Mouse (Mus musculus): ENCODE results near the gene Fam131b. TPM values are rescaled to one million over a fixed set of nuclear protein-coding genes. Genes with fewer than 3 reads are reported as not detected.

Gene Fam131b
- total RNA-seq, 1 experiment: 1.3 TPM

DNA sequence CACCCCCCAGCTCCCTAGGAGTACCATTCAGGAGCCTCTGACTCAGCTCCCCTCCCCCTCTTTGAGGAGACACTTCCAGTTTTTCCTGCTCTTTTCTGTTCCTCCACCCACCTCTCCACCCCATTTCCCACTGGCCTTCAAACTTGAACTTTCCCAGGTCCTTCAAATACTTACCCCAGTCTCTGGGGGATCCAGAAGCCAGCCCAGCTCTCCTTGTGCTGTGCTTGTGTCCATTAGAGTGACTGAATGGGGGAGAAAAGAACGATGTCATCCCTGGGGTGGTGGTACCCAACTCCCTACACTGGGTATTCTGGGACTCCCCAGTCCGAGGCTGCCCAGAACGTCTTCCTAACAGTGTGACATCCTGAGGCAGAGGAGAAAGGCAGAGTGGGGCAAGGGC lies 47.6 kb upstream of the Fam131b start:
- in situ Hi-C loops (cut with MboI; ENCODE audit: low sequenced_read_pairs in 2 of 2, unreplicated experiment in 2 of 2): no loop called here
- Histone ChIP-seq H3K4me1 (ENCODE audit: control insufficient read depth in 2 of 2, insufficient read depth in 2 of 2, low read length in 2 of 2, poor library complexity in 1 of 2) (peaks cover 2 to 4% of the 10 kb centered on the region in 2 experiments; a peak in 2 of 4 replicates), H3K9me3 (ENCODE audit: control insufficient read depth, insufficient read depth, low read depth, low read length) (no peaks in the 10 kb centered on the region), H3K9ac (ENCODE audit: insufficient read depth, low read depth, low read length, poor library complexity, severe bottlenecking) (no peak overlapping the region), H3K36me3 (ENCODE audit: control insufficient read depth, insufficient read depth, low read length, poor library complexity, severe bottlenecking) (no peaks in the 10 kb centered on the region), H3K27ac (ENCODE audit: insufficient read depth, low read depth, low read length, poor library complexity, severe bottlenecking) (no peak overlapping the region), H3K4me3 (ENCODE audit: insufficient read depth in 1 of 2, low read depth in 1 of 2, low read length in 2 of 2, poor library complexity in 1 of 2, severe bottlenecking in 1 of 2) (no peak overlapping the region)
- TF ChIP-seq CHD2 (IDR thresholded peaks at IDR 0.05; ENCODE audit: low read depth, low read length) (no peak), MAFK (IDR thresholded peaks at IDR 0.05; ENCODE audit: insufficient read depth, low read depth, low read length) (no peak)
- DNase-seq (ENCODE audit: low read depth, low spot score): no peak

DNA sequence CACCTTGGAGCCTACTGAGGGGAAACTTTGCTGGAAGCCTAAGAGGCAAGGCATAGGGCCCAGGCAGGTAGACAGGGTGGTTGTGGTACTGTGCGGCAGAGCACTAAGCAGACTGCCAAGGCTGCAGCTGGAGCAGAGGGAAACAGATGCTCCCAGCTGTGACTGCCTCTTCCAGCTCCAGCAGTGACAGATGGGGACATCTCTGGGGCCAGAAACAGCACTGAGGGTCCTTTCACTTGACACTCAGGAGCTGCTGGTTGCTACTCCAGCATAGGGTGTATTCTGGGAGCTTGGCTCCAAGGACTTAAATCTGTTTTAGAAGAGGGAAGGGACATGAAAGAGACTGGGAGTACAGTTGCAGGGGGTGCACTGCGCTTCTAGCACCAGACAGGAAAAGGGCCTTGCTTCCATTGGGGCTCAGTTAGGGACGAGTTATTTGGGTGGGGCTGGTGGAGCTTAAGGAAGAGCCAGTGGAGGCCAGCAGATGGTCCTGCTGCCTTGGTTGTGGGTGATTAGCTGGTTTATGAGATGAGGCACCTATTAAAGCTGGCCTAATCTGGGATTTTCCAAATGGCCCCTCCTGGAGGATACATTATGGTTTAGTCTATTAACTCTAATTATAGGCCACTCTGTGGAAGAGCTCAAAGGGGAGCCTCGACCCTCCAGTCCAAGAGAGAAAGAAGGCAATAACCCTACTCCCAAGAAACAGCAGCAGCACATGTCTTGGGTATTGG lies 46.4 kb upstream of the Fam131b start:
- no peak for DNase-seq (ENCODE audit: low read depth, low spot score)
- TF ChIP-seq HCFC1 (IDR thresholded peaks at IDR 0.05; ENCODE audit: borderline replicate concordance, insufficient read depth, low read length): no peak
- no peak for TF ChIP-seq ZNF384 (IDR thresholded peaks at IDR 0.05; ENCODE audit: low read depth, low read length)
- TF ChIP-seq ZC3H11A (IDR thresholded peaks at IDR 0.05; ENCODE audit: borderline replicate concordance, low read depth, low read length): no peak
- no peak for TF ChIP-seq CHD2 (IDR thresholded peaks at IDR 0.05; ENCODE audit: low read depth, low read length)
- TF ChIP-seq MAFK (IDR thresholded peaks at IDR 0.05; ENCODE audit: insufficient read depth, low read depth, low read length): no peak
- Histone ChIP-seq H3K4me1 (ENCODE audit: control insufficient read depth in 2 of 2, insufficient read depth in 2 of 2, low read length in 2 of 2, poor library complexity in 1 of 2) (peaks cover 2 to 4% of the 10 kb centered on the region in 2 experiments; a peak in 2 of 4 replicates), H3K9ac (ENCODE audit: insufficient read depth, low read depth, low read length, poor library complexity, severe bottlenecking) (no peak overlapping the region), H3K4me3 (ENCODE audit: insufficient read depth in 1 of 2, low read depth in 1 of 2, low read length in 2 of 2, poor library complexity in 1 of 2, severe bottlenecking in 1 of 2) (no peak overlapping the region), H3K27ac (ENCODE audit: insufficient read depth, low read depth, low read length, poor library complexity, severe bottlenecking) (no peak overlapping the region), H3K36me3 (ENCODE audit: control insufficient read depth, insufficient read depth, low read length, poor library complexity, severe bottlenecking) (peaks cover under 1% of the 10 kb centered on the region; the same call in 1 of the 2 replicates), H3K9me3 (ENCODE audit: control insufficient read depth, insufficient read depth, low read depth, low read length) (no peaks in the 10 kb centered on the region)
- in situ Hi-C loops (cut with MboI; ENCODE audit: low sequenced_read_pairs in 2 of 2, unreplicated experiment in 2 of 2): no loop called here

- peaks cover 2% of the 10 kb centered on the region; the same call in 1 of the 2 replicates for H3K36me3 ChIP-seq (ENCODE audit: control insufficient read depth, insufficient read depth, low read length, poor library complexity, severe bottlenecking)
- H3K27ac ChIP-seq (ENCODE audit: insufficient read depth, low read depth, low read length, poor library complexity, severe bottlenecking): no peak overlapping the region
- no peaks in the 10 kb centered on the region for H3K9me3 ChIP-seq (ENCODE audit: control insufficient read depth, insufficient read depth, low read depth, low read length)
- in situ Hi-C loops (cut with MboI; ENCODE audit: low sequenced_read_pairs in 2 of 2, unreplicated experiment in 2 of 2): no loop called here
- TF ChIP-seq MAFK (IDR thresholded peaks at IDR 0.05; ENCODE audit: insufficient read depth, low read depth, low read length) (no peak), ZC3H11A (IDR thresholded peaks at IDR 0.05; ENCODE audit: borderline replicate concordance, low read depth, low read length) (no peak), CHD2 (IDR thresholded peaks at IDR 0.05; ENCODE audit: low read depth, low read length) (no peak), ZNF384 (IDR thresholded peaks at IDR 0.05; ENCODE audit: low read depth, low read length) (no peak), HCFC1 (IDR thresholded peaks at IDR 0.05; ENCODE audit: borderline replicate concordance, insufficient read depth, low read length) (no peak)
- DNase-seq (ENCODE audit: low read depth, low spot score): no peak
- peaks cover 2 to 4% of the 10 kb centered on the region in 2 experiments; a peak in 2 of 4 replicates for H3K4me1 ChIP-seq (ENCODE audit: control insufficient read depth in 2 of 2, insufficient read depth in 2 of 2, low read length in 2 of 2, poor library complexity in 1 of 2)
- H3K9ac ChIP-seq (ENCODE audit: insufficient read depth, low read depth, low read length, poor library complexity, severe bottlenecking): no peak overlapping the region
- no peak overlapping the region for H3K4me3 ChIP-seq (ENCODE audit: insufficient read depth in 1 of 2, low read depth in 1 of 2, low read length in 2 of 2, poor library complexity in 1 of 2, severe bottlenecking in 1 of 2)
These were observed 45.4 kb upstream of the Fam131b start for GRCm38 (mm10) chr6:42369870-42370269.

- Histone ChIP-seq H3K9me3 (ENCODE audit: control insufficient read depth, insufficient read depth, low read depth, low read length) (no peaks in the 10 kb centered on the region), H3K4me1 (ENCODE audit: control insufficient read depth in 2 of 2, insufficient read depth in 2 of 2, low read length in 2 of 2, poor library complexity in 1 of 2) (no peaks in the 10 kb centered on the region), H3K4me3 (ENCODE audit: insufficient read depth in 1 of 2, low read depth in 1 of 2, low read length in 2 of 2, poor library complexity in 1 of 2, severe bottlenecking in 1 of 2) (no peak overlapping the region), H3K27ac (ENCODE audit: insufficient read depth, low read depth, low read length, poor library complexity, severe bottlenecking) (no peak overlapping the region), H3K9ac (ENCODE audit: insufficient read depth, low read depth, low read length, poor library complexity, severe bottlenecking) (no peak overlapping the region), H3K36me3 (ENCODE audit: control insufficient read depth, insufficient read depth, low read length, poor library complexity, severe bottlenecking) (peaks cover 5% of the 10 kb centered on the region; the same call in 1 of the 2 replicates)
- in situ Hi-C loops (cut with MboI; ENCODE audit: low sequenced_read_pairs in 2 of 2, unreplicated experiment in 2 of 2): no loop called here
- DNase-seq (ENCODE audit: low read depth, low spot score): no peak
- TF ChIP-seq CHD2 (IDR thresholded peaks at IDR 0.05; ENCODE audit: low read depth, low read length): no peak
- TF ChIP-seq HCFC1 (IDR thresholded peaks at IDR 0.05; ENCODE audit: borderline replicate concordance, insufficient read depth, low read length): no peak
- no peak for TF ChIP-seq MAFK (IDR thresholded peaks at IDR 0.05; ENCODE audit: insufficient read depth, low read depth, low read length)
- no peak for TF ChIP-seq ZNF384 (IDR thresholded peaks at IDR 0.05; ENCODE audit: low read depth, low read length)
- no peak for TF ChIP-seq ZC3H11A (IDR thresholded peaks at IDR 0.05; ENCODE audit: borderline replicate concordance, low read depth, low read length)
These were observed 40.8 kb upstream of the Fam131b start for GRCm38 (mm10) chr6:42365215-42365614.
